Mouse (Mus musculus) right cerebral cortex, adult 2 months (tissue): ENCODE data around the gene Mrgpre.

Experiments
- DNase-seq, 2 experiments: peaks; one replicate each; pipeline ENCODE4 v3.0.0; 2021 to 2022; ENCODE audit warnings: low spot score in 2 of 2

Gene Mrgpre

DNA sequence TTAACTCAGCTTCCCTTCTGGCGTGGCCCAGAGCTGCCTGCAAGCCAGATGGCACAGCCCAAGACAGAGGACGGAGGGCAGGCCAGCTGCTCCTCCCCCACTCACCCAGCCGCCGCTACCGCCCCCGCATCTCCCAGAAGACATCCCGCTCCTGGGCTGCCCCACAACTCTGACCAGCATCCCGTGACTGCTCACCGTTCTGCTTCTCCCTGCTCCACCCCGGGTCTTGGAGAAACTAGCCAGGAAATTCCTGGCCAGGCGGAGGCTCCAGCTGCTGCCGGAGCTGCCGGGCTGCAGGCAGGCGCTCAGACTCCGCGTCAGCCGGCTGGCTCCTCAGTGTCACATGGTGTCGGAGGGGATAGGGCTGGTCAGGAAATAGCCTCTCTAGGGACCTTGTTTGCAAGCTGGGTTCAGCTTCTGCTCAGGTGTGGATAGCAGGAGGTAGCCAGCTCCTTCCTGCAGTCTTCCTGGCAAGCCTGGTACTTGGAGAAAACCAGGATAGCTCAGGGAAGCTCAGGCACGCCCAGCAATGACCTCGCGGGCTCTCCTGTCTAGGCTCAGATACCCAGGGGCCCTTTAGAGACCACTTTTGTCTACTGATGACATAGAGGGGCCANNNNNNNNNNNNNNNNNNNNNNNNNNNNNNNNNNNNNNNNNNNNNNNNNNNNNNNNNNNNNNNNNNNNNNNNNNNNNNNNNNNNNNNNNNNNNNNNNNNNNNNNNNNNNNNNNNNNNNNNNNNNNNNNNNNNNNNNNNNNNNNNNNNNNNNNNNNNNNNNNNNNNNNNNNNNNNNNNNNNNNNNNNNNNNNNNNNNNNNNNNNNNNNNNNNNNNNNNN, at the start of gene Mrgpre:
TSS of gene Mrgpre (minus strand) at position 505 of the 834 bp plus-strand sequence.
- peak; percentile 58 to 64 for DNase-seq

DNA sequence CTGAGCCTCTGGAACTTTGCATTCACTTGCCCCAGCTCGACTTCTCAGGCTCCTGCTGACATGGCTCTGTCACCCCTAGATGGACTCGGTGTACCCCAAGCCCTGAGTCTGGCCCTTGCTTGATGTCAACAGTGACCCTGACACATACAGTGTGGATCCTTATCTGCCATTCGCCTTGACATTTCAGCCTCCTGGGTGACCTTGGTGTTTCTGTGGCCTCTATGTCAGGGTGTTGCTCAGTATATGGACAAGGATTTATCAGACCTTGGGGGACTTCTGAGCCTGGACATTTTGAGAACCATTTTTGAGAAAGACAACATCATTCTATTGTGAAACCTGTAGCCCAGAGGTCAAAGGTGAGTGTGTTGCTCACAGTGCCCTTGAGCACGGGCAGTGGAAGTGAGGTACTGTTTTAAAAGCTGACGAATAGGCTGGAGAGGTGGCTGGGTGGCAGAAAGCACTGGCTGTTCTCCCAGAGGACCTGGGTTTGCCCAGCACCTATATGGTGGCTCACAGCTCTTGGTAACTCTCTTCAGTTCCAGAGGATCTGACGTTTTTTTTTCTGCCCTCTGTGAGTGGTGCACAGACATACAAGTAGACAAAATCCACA, 49.4 kb upstream of the Mrgpre start:
- no peak for DNase-seq

DNA sequence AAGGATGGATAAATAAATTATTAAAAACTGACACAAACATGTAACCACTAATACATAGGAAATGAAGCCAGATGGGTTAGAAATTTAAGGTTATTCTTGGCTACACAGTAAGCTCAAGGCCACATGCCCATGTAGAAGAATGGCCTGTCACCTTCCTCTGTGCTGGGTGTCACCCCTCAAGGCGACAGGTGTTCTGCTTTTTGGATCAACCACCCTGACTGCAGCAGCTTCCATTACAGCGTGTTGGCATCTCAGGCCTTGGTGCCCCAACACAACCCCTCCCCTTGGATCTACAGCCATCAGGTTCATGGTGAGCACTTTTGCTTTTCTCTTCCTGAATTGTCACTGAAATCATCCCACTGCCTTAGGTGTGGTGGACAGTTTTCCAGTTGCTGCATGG, 48.3 kb upstream of the Mrgpre start:
- no peak for DNase-seq

DNA sequence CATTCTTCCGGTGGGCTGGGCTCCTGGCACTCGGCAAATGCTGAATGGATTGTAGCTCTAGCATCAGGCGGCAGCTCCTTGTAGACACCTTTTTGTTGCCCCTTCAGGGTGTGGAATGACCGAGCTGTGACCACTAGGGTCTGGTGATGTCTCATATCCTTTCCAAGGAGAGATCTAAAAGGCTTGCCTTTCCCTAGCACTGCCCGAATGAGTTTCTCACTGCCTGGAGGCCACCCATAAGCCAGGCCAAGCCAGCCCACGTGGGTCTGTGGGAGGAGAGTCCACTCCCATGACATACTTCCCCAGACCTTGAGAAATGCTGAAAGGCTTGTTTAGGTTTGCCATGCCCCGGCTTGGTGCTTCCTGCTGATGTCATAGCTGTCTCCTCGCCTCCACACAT, 47.9 kb upstream of the Mrgpre start:
- no peak for DNase-seq

DNA sequence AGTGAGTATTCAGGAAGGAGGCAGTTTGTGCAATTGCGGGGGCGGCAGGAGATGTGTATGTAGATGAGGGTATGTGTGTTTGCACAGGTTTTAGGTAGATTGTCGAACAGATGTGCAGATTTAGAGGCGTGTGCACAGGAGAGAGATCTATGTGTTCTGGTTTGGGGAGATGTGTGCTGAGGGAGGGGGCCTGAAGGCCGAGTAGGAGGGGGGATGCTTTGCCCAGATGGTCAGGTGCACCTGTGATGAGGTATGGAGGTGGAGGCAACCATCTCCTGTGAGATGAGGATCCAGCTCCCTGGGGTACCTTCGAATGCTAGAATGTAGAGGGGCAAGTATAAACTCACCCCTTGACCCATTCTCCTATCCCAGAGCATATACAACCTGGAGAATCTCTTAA, 46.1 kb upstream of the Mrgpre start:
- no peak for DNase-seq

DNA sequence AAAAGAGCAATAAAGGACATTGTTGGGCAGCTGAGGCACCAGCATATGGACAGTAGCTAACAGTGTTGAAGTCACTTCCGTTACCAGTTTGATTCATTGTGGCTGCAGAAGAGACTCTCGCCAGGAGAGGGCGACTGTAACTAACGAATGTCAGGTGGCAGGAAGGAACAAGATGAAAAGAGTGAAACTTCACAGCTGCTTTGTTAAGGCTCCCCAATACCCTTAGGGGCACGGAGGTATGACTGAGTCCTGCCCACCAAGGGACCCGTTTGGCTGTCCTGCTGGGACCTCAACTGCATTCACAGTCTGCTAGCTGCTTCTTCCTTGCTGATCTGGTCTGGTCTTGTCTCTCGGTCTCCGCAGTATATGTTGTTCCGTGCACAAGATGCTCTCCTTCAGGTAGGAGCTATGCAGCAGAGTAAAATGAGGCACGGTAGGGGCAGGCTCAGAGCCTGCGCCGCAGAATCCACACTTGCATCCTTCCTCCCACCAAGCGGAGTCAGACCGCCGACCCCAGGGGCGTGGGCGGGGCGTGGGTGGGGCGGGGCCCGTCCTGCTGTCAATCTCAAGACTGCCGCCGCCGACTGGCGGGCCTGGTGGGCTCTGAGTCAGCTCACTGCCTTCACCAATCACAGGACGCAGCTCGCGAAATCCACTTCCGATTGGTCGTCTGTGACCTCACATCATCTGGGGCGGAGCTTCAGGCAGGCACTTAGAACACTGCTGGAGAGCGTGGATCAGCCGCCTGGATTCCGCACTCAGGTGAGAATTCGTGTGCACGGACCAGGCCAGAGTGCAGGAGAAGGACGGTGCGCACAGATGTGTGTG, 45.4 kb upstream of the Mrgpre start:
- peak; percentile 96 to 97 for DNase-seq

DNA sequence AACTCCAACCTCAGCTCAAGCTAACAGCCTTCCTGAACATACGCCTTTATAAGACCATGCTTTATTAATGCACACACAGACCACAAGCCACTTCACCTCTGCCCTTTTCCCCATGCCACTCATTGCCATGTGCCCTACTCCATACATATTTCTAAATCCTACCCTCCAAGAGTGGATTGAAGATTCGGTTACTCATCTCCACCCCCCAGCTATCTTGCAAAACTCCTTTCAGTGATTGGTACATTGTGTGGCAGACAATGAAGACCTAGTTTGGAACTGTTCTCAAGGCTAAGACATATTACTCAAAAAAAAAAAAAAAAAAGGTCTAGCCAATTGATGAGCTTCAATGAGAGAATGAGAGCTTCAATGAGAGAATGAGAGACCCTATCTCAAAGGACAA, 42.7 kb upstream of the Mrgpre start:
- no peak for DNase-seq

DNA sequence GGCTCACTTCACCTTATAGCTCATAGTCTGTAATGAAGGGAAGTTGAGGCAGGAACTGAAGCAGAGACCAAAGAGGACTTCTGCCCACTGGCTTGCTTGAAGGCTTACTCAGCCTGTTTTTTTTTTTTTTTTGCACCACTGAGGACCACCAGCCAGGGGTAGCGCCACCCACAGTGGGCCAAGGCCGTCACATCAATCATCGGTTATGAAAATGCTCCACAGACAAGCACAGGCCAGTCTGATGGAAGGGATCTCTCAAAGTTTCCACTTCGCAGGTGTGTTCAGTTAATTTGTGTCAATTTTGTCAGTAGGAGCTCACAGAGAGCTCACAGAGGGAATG, 38.9 kb upstream of the Mrgpre start:
- DNase-seq: peak in 1 of 2 experiments; percentile 15

DNA sequence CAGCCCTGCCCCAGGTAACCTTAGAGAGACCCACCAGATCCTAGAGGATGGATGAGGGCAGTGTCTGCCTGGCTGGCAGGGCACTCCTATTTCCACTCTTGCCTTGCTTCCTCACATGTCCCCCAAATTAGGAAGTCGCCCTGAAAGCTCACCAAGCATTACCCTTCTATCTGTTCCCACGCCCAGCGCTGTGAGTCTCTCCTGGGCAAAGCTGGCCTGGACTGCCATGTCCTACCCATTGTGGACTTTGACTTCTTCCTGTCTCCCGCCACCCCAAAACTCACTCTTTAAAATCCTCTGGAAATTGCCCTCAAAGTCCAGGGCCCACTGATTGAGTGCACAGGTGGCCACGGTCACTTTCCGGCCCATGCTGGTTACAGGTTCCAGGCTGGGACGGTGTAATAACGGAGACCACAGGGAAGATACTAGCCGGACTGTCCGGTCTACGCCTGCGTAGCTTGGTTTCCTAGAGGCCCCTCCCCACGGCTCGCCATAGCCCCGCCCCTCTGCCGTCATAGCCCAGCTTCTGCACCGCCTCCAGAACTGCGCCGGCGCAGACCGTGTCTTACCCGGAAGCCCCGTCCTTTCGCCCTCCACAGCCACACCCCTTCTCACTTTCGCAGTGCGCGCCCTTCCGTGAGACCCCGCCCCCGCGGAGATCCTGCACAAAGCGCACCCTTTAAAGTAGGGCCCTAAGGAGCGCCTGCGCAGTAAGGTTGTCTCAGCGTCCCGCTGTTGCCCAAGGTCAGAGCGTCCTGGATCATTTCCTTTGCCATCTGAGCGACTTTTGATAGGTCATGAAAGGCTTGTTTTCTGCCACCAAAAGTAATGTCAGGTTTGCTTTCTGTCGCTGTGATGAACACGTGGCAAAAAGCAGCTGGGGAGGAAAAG, 38.3 kb upstream of the Mrgpre start, which contains the start of the genes Nadsyn1 and Dhcr7:
TSS of gene Nadsyn1 (minus strand) at position 475 of the 891 bp plus-strand sequence.
TSS of gene Dhcr7 (plus strand) at position 771 of the 891 bp plus-strand sequence.
- peak; percentile 98 to 99 for DNase-seq

DNA sequence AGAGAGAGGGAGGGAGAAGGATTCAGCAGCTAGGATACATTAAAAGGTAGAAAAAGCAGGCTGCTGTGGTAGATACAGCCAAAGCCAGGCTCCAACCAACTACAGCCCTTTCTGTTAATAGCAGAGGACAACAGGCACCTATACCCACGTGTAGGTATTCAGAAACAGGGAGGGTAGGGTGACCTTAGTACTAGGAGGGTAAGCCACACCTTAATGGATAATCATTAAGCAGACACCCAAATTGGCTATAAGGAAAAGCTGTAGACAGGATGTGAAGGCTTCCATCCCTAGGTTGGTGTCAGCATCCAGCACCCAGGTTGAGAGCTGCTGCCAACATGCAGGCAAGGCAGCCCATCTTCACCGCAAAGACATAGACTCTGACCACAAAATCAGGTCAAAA, 36.9 kb upstream of the Mrgpre start:
- DNase-seq: no peak

DNA sequence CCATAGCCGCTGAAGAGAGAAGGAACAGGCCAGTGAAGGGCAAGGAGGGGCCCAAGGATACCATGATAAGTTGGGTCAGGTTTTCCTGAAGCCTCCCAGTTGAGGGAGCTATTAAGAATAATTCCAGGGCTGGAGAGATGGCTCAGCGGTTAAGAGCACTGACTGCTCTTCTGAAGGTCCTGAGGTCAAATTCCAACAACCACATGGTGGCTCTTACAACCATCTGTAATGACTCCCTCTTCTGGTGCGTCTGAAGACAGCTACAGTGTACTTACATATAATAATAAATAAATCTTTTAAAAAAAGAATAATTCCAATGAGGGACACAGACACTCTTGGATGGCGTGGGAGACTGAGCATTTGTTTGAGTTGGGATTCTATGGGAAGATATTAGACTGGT, 34.9 kb upstream of the Mrgpre start:
- no peak for DNase-seq

DNA sequence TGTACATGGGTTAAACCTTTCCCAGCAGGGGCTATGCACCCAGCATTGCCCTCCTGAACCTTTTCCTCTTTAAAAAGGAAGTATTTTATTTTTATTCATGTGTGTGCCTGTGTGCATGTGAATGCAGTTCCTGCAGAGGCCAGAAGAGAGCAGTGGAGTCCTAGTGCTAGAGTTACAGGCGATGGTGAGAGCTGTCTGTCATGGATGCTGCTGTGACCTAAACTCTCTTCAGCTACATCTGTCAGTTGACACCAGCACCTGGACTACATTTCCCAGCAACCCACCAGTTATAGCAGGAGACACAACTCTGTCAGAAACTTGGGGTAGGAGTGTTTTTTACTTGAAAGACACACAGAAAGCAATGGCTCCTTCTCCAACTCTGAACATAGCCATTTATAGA, 24.6 kb upstream of the Mrgpre start:
- DNase-seq: no peak

DNA sequence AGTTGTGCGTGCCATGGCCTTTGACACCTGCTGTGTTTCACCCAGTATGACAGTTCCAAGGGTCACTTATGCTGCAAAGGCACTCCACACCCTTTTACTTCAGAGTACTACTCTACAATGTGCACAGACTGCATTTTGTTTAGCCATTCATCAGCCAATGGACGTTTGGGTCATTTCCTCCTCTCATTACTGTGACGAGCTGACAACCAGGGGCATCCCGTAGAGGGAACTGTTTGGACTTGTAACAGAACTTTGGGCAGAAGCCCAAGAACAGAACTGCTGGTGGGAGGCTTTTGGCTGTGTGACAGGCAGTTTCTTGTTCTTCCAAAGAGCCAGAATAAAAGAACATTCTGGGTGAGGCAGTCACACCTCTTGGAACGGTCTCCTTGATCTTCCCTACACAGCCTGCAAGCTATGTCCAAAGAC, 20.9 kb upstream of the Mrgpre start:
- peak; percentile 20 to 28 for DNase-seq

DNA sequence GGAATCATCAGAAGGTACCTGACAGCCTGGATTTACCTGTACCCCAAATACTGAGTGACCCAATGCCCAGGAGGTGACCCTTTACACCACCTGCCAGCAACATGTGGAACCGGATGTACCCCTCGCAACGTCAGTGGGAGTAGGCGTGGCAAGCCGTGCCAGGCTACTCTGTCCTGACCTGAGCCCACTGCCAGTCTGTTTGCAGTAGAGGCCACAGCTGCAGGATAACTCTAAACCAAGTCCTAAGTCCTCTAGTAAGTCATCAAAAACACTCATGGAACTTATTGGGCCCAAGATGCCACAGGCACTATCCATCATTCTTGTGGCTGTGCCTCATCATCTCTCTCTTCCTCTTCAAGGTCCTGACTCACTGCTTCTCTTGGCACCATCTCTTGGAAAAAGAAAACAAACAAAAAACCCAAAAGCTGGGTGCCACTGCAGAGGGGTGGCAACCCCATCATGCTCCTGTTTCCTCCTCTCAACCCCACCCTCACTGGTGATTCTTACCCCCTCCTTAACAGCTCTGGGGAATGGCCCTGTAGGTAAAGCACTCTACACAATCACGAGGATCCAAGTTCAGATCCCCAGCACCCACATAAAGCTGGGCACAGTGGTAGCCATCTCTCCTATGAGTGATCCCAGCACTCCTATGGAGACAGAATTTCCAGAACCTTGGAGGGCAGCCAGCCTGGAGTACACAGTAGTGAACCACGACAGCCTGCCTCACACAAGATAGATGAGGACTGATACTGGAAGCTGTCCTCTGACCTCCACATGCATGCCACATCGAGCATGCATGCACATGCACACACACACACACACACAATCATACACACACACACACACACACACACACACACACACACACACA, 17.1 kb upstream of the Mrgpre start:
- DNase-seq: no peak

DNA sequence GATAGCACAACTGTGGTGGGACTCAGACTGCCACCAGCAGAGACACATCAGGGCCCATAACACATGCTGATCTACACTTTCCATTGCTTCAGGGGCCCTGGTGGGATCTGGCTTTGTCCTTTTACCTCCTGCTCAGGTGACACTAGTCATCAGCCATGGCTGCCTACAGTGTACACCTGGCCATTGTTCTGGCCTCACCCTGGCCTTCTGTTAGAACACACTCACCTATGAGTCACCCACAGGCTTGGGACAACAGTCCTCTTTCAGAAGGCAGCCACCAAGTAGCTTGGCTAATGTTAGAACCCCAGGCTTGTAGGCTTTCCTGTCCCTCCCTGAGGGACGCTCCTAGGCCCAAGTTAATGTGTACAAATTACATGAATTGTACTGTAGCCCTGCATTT, 16.5 kb upstream of the Mrgpre start:
- DNase-seq: no peak

DNA sequence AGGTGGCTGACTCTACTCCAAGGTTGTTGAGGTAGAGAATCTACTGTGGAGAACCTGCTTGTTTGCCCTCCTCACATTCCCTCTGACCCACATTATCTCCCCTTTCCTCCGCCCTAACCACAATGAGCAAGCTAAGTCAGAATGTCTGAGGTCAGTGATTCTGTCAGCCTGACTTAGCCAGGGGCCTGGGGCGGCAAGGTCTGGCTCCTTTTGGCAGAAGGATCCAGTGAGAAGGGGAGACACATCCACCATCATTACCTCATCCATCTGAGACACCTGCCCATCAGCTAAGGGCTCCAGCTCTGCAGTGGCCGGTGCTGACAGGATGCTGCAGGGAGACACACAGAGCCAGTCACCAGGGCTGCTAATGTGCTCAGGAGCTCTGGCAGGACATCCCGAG, 14.5 kb upstream of the Mrgpre start:
- DNase-seq: no peak

DNA sequence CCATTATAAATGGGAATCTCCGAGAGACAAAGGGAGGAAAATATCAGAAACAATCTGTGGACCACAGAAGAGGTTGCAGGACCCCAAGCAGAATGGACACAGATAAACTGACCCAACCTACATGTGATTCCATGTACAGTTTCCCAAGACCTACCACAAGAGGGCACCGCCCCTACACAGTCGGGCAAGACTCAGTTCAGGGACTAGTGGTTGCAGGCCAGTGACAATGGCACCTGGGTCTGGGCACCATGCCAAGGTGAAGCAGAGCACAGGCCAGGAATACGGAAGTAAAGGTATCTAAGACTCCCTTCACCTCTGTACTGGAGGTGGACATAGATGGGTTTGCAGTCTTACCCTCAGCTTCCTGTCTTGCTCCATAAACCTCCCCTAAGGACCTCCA, 8.8 kb upstream of the Mrgpre start:
- no peak for DNase-seq

DNA sequence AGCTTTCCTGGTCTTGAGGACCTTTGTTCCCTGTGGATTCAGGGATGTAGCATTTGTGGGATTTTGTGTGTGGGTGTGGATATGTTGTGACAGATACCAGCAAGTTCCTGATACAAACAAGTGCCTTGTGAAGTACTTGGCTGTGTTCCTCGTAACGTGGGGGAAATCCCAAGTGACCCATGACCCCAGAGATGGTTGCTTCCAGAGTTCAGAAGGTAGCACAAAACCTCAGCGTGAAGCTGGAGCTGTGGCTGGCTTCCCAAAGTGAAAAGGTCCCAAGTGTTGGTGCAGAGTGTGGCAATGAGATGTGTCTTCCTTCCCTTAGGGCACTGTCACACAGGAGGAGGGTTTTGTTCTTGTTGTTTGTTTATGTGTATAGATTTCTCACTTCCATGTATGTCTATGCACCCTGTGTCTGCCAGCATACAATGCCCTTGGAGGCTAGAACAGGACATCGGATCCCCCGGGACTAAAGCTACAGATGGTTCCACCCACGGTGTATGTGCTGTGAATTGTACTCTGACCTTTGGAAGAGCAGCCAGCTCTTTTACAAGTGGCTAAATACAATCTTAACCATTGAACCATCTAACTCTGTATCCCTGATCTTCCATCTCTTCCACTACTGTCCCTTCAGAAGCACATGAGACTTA, 8.2 kb upstream of the Mrgpre start:
- no peak for DNase-seq

DNA sequence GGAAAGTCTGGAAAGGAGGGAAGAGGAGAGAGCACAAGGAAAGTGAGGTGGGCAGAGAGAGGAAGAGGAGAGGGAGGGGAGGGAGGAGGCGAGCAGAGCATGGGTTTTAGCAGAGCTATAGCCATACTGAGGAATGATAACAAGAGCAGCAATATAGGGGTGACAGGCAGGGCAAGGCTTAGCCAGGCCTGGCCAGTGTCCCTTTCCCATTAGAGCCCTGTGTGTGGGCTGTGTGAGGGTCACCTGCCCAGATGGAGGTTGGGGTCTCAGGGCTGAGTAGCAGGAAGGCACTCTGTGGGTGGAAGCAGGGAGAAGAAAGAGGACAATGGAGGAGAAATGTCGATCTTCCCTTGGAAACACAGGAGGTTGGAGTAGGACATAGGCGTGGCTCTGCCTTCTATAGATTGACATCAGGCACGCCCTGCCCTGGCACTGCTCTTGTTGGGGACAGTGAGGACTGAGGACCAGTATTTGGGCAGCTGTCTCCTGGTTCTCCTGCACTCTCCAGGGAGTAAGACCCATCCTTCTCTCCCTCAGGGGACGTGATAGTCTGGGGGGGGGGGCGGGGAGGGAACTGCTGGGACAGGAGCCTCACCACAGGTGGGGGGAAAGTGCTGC, 813 bp downstream of the Mrgpre start:
- DNase-seq: no peak

DNA sequence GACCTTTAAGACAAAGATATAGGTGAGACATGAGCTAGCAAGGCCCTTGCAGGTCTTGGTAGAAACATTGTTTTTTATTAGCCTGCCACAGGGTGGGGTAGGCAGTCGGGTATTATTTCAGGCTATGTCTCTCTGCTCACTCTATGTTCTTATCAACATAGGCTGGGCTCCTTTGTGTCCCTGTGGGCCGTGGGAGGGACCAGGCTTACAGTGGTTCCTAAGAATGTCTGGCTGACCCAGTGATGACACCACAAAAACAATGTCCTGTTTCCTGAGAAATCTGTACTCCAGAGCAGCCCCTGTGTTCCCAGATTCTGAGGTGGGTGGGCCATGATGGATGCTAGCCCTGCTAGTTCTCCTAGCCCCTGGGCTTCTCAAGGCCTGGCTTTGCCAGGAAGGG, 6.9 kb downstream of the Mrgpre start:
- DNase-seq: no peak
